Mouse (Mus musculus): ENCODE data around the gene Snrpd3. TPM values are rescaled to one million over a fixed set of nuclear protein-coding genes. Genes with fewer than 3 reads are reported as not detected.

Snrpd3 gene
- polyA plus RNA-seq, 1 experiment from 2014 or later: 58.8 TPM

GRCm38 (mm10) chr10:75510446-75510845, 6.9 kb upstream of the Snrpd3 start:
- Histone ChIP-seq H3K27me3 (ENCODE audit: insufficient read depth, low read length) (no peaks in the 10 kb centered on the region), H3K4me3 (ENCODE audit: low read depth, low read length) (no peak overlapping the region), H3K9me3 (ENCODE audit: low read length) (no peaks in the 10 kb centered on the region), H3K4me1 (ENCODE audit: insufficient read depth) (peaks cover 29% of the 10 kb centered on the region), H3K4me2 (ENCODE audit: low read depth, low read length) (no peak overlapping the region), H3K36me3 (replicated peaks; ENCODE audit: insufficient read depth, low read length) (peaks cover 75% of the 10 kb centered on the region), H3K9ac (replicated peaks) (no peak overlapping the region), H3K27ac (ENCODE audit: low read depth) (no peak overlapping the region)
- no peak for TF ChIP-seq EP300 (IDR thresholded peaks at IDR 0.05; ENCODE audit: low read depth)
- TF ChIP-seq CTCF (IDR thresholded peaks at IDR 0.05; ENCODE audit: low read depth): no peak
- DNase-seq: no peak
- ATAC-seq: no peak
- WGBS (ENCODE audit: insufficient replicate concordance): 97% methylated on average over 7 of the region's 7 CpGs

DNA sequence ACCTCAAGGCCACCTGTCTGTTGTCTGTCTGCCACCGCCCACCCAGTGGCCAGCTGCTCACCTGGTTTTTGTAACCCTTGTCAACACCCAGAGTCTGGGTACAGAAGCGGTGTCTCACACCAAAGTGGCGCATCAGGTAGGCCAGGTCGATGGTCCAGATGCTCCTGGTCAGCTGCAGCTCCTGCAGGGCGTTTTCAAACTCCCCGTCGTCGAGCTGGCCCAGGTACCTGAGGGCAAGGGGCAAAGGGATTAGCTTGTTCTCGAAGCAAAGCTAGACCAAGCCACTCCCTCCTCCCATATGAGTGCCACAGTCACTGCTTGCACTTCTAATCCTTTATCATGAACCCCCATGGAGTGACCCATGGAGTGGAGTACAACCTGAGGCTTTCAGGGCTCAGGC, 6.3 kb upstream of the Snrpd3 start:
- no peak for DNase-seq
- Histone ChIP-seq H3K27me3 (ENCODE audit: insufficient read depth, low read length) (no peaks in the 10 kb centered on the region), H3K36me3 (replicated peaks; ENCODE audit: insufficient read depth, low read length) (peaks cover 75% of the 10 kb centered on the region), H3K9me3 (ENCODE audit: low read length) (no peaks in the 10 kb centered on the region), H3K4me3 (ENCODE audit: low read depth, low read length) (no peak overlapping the region), H3K4me1 (ENCODE audit: insufficient read depth) (peaks cover 35% of the 10 kb centered on the region), H3K9ac (replicated peaks) (no peak overlapping the region), H3K4me2 (ENCODE audit: low read depth, low read length) (no peak overlapping the region), H3K27ac (ENCODE audit: low read depth) (no peak overlapping the region)
- no peak for ATAC-seq
- TF ChIP-seq EP300 (IDR thresholded peaks at IDR 0.05; ENCODE audit: low read depth) (no peak), CTCF (IDR thresholded peaks at IDR 0.05; ENCODE audit: low read depth) (no peak)
- 93% methylated on average over 9 of the region's 9 CpGs for WGBS (ENCODE audit: insufficient replicate concordance)

GRCm38 (mm10) chr10:75511897-75512296, 5.5 kb upstream of the Snrpd3 start:
- H3K27me3 ChIP-seq (ENCODE audit: insufficient read depth, low read length): no peaks in the 10 kb centered on the region
- no peaks in the 10 kb centered on the region for H3K9me3 ChIP-seq (ENCODE audit: low read length)
- TF ChIP-seq EP300 (IDR thresholded peaks at IDR 0.05; ENCODE audit: low read depth) (no peak), CTCF (IDR thresholded peaks at IDR 0.05; ENCODE audit: low read depth) (no peak)
- no peak overlapping the region for H3K4me3 ChIP-seq (ENCODE audit: low read depth, low read length)
- no peak overlapping the region for H3K4me2 ChIP-seq (ENCODE audit: low read depth, low read length)
- WGBS (ENCODE audit: insufficient replicate concordance): 90% methylated on average over 7 of the region's 7 CpGs
- ATAC-seq (no peak), DNase-seq (no peak)
- H3K4me1 ChIP-seq (ENCODE audit: insufficient read depth): peaks cover 35% of the 10 kb centered on the region
- no peak overlapping the region for H3K27ac ChIP-seq (ENCODE audit: low read depth)
- peaks cover 68% of the 10 kb centered on the region for H3K36me3 ChIP-seq (replicated peaks; ENCODE audit: insufficient read depth, low read length)
- H3K9ac ChIP-seq (replicated peaks): no peak overlapping the region

DNA sequence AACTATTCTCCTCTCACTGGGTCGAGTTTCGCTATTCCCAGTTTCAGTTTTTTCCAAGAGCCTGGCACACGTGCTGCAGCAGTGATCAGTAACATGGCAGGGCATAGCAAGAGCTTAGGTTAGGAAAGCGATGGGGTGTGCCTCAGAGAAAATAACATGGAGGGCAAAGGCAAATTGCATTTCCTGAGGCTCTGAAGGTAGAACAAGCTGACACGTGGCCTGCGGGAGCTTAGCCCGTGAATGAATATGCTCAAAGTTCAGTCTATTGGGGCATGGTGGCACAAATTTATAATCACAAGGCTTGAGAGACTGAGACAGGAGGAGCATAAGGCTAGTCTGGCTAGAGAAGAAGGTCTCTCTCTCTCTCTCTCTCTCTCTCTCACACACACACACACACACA, 4.6 kb upstream of the Snrpd3 start:
- no peak for ATAC-seq
- H3K4me3 ChIP-seq (ENCODE audit: low read depth, low read length): no peak overlapping the region
- H3K36me3 ChIP-seq (replicated peaks; ENCODE audit: insufficient read depth, low read length): peaks cover 59% of the 10 kb centered on the region

DNA sequence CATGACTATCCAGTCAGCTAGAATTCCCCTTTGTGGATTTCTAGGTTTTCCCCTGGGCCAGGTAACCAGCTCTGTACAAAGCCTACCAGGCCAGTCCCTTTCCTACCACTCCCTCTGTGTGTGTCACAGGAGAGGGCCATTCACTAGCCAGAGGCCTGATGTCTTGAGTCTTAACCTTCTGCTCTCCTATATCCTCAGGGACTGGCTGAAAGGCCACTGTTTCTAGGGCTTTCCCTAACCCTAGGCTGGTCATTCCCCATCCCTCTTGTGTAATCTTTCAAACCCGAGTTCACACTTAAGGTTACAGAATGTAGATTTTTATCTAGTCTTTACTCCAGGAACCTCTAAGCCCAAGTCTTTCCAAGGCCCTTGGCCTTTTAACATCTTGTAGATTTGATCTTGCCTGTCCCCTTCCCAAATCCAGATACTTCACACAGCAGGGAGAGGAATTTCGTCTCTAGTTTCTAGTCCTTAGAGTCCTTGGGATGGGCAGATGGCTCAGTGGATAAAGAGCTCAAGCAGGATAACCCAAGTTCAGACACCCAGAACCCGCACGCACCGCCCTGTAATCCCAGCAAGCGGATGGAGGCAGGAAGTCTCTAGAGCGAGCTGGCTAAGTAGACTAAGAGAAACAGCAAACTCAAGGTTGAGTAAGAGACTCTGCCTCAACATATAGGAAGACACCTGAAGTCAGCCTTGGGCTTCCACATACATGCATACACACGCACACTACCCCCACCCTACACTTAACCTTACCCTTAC, 3.9 kb upstream of the Snrpd3 start:
- 76% methylated on average over 8 of the region's 8 CpGs for WGBS (ENCODE audit: insufficient replicate concordance)
- Histone ChIP-seq H3K27ac (ENCODE audit: low read depth) (no peak overlapping the region), H3K9ac (replicated peaks) (peak overlapping the region; percentile 6; the same call in 1 of the 2 replicates), H3K4me3 (ENCODE audit: low read depth, low read length) (peak overlapping the region; percentile 90), H3K4me1 (ENCODE audit: insufficient read depth) (peaks cover 37% of the 10 kb centered on the region), H3K27me3 (ENCODE audit: insufficient read depth, low read length) (no peaks in the 10 kb centered on the region), H3K36me3 (replicated peaks; ENCODE audit: insufficient read depth, low read length) (peaks cover 52% of the 10 kb centered on the region), H3K4me2 (ENCODE audit: low read depth, low read length) (peak overlapping the region; percentile 92), H3K9me3 (ENCODE audit: low read length) (no peaks in the 10 kb centered on the region)
- ATAC-seq (no peak), DNase-seq (no peak)
- no peak for TF ChIP-seq EP300 (IDR thresholded peaks at IDR 0.05; ENCODE audit: low read depth)

More for the DNA sequence above, 4.6 kb upstream of the Snrpd3 start:
- WGBS (ENCODE audit: insufficient replicate concordance): 85% methylated on average over 7 of the region's 7 CpGs
- no peak overlapping the region for H3K9ac ChIP-seq (replicated peaks)
- no peak for DNase-seq
- TF ChIP-seq CTCF (IDR thresholded peaks at IDR 0.05; ENCODE audit: low read depth) (no peak), EP300 (IDR thresholded peaks at IDR 0.05; ENCODE audit: low read depth) (no peak)
- H3K27ac ChIP-seq (ENCODE audit: low read depth): no peak overlapping the region
- peaks cover 35% of the 10 kb centered on the region for H3K4me1 ChIP-seq (ENCODE audit: insufficient read depth)
- H3K9me3 ChIP-seq (ENCODE audit: low read length): no peaks in the 10 kb centered on the region
- no peaks in the 10 kb centered on the region for H3K27me3 ChIP-seq (ENCODE audit: insufficient read depth, low read length)
- peak overlapping the region; percentile 92; the same call in 1 of the 2 replicates for H3K4me2 ChIP-seq (ENCODE audit: low read depth, low read length)

- Histone ChIP-seq H3K9me3 (ENCODE audit: low read length) (no peaks in the 10 kb centered on the region), H3K4me3 (ENCODE audit: low read depth, low read length) (peak overlapping the region; percentile 90), H3K27ac (ENCODE audit: low read depth) (peak overlapping the region; percentile 99), H3K4me2 (ENCODE audit: low read depth, low read length) (peak overlapping the region; percentile 92), H3K36me3 (replicated peaks; ENCODE audit: insufficient read depth, low read length) (peaks cover 46% of the 10 kb centered on the region), H3K4me1 (ENCODE audit: insufficient read depth) (peaks cover 45% of the 10 kb centered on the region), H3K27me3 (ENCODE audit: insufficient read depth, low read length) (no peaks in the 10 kb centered on the region), H3K9ac (replicated peaks) (peak overlapping the region; percentile 96)
- DNase-seq (no peak), ATAC-seq (no peak)
- WGBS (ENCODE audit: insufficient replicate concordance): 34% methylated on average over 7 of the region's 7 CpGs
- no peak for TF ChIP-seq CTCF (IDR thresholded peaks at IDR 0.05; ENCODE audit: low read depth)
These were observed 3.0 kb upstream of the Snrpd3 start for GRCm38 (mm10) chr10:75514361-75514760.

Data from liver, postnatal 0 days (tissue).